In the genomic region with DNA sequence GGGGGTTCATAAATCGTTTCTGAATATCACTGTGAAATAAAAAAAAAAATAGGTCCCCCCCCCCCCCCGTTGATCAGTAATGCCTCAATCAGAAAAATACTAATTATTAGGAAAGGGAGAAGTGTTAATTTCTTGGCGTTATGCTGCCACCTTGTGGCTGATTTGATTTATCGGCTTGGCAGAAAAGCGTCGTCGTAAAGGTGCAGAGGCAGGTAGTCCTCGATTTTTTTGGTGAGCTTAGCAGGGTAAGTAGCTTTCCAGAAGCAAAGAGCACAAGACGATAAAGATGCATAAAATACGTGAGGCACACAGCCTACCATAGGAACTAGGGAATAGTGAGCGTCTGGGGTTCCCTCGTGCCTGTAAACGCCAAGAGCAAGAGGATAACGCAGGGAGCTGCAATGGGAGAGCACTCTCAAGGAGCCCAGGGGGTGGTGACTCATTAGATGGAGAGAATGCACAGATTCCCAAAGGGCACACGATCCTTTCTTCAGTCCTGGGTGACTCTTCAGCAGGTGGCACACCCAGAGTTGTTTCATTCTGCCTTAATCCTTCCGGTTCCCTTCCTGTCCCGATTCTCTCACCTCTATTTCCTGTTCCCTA, we compare ENCODE assay signal across 8 mouse cellular contexts. TPM values are rescaled to one million over a fixed set of nuclear protein-coding genes. Genes with fewer than 3 reads are reported as not detected.
DNase-seq lines count a peak whose midpoint lies in the region; ATAC-seq and TF ChIP-seq lines count a peak whose summit lies in the region.
"Had no signal": no experiment of that assay in that cellular context is flagged by ENCODE, and none has a peak within 500 bp of the region (broad histone marks: within the 10 kb centered on the region; RNA-seq: fewer than 3 reads in every experiment).

No protein-coding gene starts in this region.

- ATAC-seq in heart, embryonic 16.5 days (replicated peaks; ENCODE audit: extremely low read depth, insufficient read depth, low FRiP score): no peak
- no peak for ATAC-seq in lung, embryonic 15.5 days (ENCODE audit: borderline replicate concordance, extremely low read depth, low FRiP score, low TSS enrichment)

- no peaks in the 10 kb centered on the region for H3K27me3 ChIP-seq in CH12.LX (replicated peaks)
- 0 out of 2 replicates have a peak, but pooled peaks cover 2% of the 10 kb centered on the region for H3K27me3 ChIP-seq in heart, embryonic 16.5 days (ENCODE audit: control insufficient read depth, insufficient read depth, low read length)
- peaks cover 8% of the 10 kb centered on the region; the same call in 1 of the 2 replicates for H3K27me3 ChIP-seq in lung, embryonic 15.5 days

- 12% methylated on average over 17 of the region's 17 CpGs for WGBS in heart, embryonic 16.5 days
- WGBS in lung, embryonic 15.5 days: 13% methylated on average over 17 of the region's 17 CpGs

- in situ Hi-C loops in CH12.LX (cut with MboI; ENCODE audit: low pct_ligation_motif_present, low pct_unique_long_range_greater_than_20kb, low sequenced_read_pairs): no loop called here

- peak overlapping the region; percentile 67 for H3K4me2 ChIP-seq in CH12.LX (ENCODE audit: insufficient read depth, low read depth, poor library complexity, severe bottlenecking)
- peak overlapping the region; percentile 54 for H3K4me2 ChIP-seq in heart, embryonic 16.5 days (ENCODE audit: low read depth, low read length)
- peak overlapping the region; percentile 35 for H3K4me2 ChIP-seq in lung, embryonic 15.5 days

- H3K4me3 ChIP-seq in CH12.LX (replicated peaks in 1 of 3; ENCODE audit: low read depth in 2 of 3, low read length in 2 of 3, poor library complexity in 1 of 3): no peak overlapping the region
- H3K4me3 ChIP-seq in cortical plate, adult 2 months (ENCODE audit: insufficient read depth, low read length): peak overlapping the region; percentile 2; the same call in 1 of the 2 replicates
- peak overlapping the region; percentile 23; the same call in 1 of the 2 replicates for H3K4me3 ChIP-seq in heart, embryonic 16.5 days (ENCODE audit: low read length)
- no peak overlapping the region for H3K4me3 ChIP-seq in lung, embryonic 15.5 days

- H3K36me3 ChIP-seq in CH12.LX (replicated peaks in 1 of 2; ENCODE audit: control insufficient read depth in 1 of 2, insufficient read depth in 1 of 2, low read length in 1 of 2): peaks cover 0 to 2% of the 10 kb centered on the region in 2 experiments
- no peaks in the 10 kb centered on the region for H3K36me3 ChIP-seq in heart, embryonic 16.5 days (ENCODE audit: control insufficient read depth, insufficient read depth)
- no peaks in the 10 kb centered on the region for H3K36me3 ChIP-seq in lung, embryonic 15.5 days

- H3K4me1 ChIP-seq in CH12.LX (ENCODE audit: control insufficient read depth in 1 of 2, insufficient read depth in 2 of 2): peaks cover 2 to 3% of the 10 kb centered on the region in 2 experiments; a peak in 1 of 4 replicates
- H3K4me1 ChIP-seq in cortical plate, adult 2 months (ENCODE audit: control insufficient read depth, insufficient read depth, low read length): no peaks in the 10 kb centered on the region
- no peaks in the 10 kb centered on the region for H3K4me1 ChIP-seq in heart, embryonic 16.5 days (ENCODE audit: control insufficient read depth, insufficient read depth, low read length)
- no peaks in the 10 kb centered on the region for H3K4me1 ChIP-seq in lung, embryonic 15.5 days

- no peaks in the 10 kb centered on the region for H3K79me2 ChIP-seq in CH12.LX (replicated peaks; ENCODE audit: control insufficient read depth, extremely low read depth, insufficient read depth, poor library complexity, severe bottlenecking)

- no peaks in the 10 kb centered on the region for H3K9me3 ChIP-seq in CH12.LX (replicated peaks; ENCODE audit: low read length)
- no peaks in the 10 kb centered on the region for H3K9me3 ChIP-seq in heart, embryonic 16.5 days (replicated peaks; ENCODE audit: control insufficient read depth, low read length)
- no peaks in the 10 kb centered on the region for H3K9me3 ChIP-seq in lung, embryonic 15.5 days

- H3K27ac ChIP-seq in CH12.LX (ENCODE audit: insufficient read depth, low read depth): no peak overlapping the region
- H3K27ac ChIP-seq in cortical plate, adult 2 months (ENCODE audit: insufficient read depth, low read length): no peak overlapping the region
- no peak overlapping the region for H3K27ac ChIP-seq in heart, embryonic 16.5 days (ENCODE audit: low read length)
- H3K27ac ChIP-seq in lung, embryonic 15.5 days: no peak overlapping the region

- TF ChIP-seq RAD21 in CH12.LX (IDR thresholded peaks at IDR 0.05; ENCODE audit: low read depth, low read length): peak; percentile 91

- no peak overlapping the region for H3K9ac ChIP-seq in CH12.LX (ENCODE audit: insufficient read depth, low read depth)
- no peak overlapping the region for H3K9ac ChIP-seq in heart, embryonic 16.5 days (ENCODE audit: low read length)
- H3K9ac ChIP-seq in lung, embryonic 15.5 days: no peak overlapping the region

- dilution Hi-C loops in CH12.LX (cut with MboI; ENCODE audit: extremely low pct_ligation_motif_present, extremely low pct_unique_long_range_greater_than_20kb, low sequenced_read_pairs): no loop called here

- DNase-seq in CH12.LX (ENCODE audit: extremely low read depth) (peak; percentile 76), ZHBTc4 (ENCODE audit: low read depth, low spot score) (peak; percentile 63)
- DNase-seq in kidney, postnatal 4 days: peak; percentile 61 to 67
- peak; percentile 25 for DNase-seq in retina, adult 2 months (ENCODE audit: low read depth, low spot score)

- TF ChIP-seq EP300 in CH12.LX (IDR thresholded peaks at IDR 0.05; ENCODE audit: low read length): no peak

- TF ChIP-seq CTCF in CH12.LX (conservative IDR thresholded peaks at IDR 0.05 in 1 of 2, IDR thresholded peaks at IDR 0.05 in 1 of 2; ENCODE audit: low read depth in 2 of 2, low read length in 2 of 2): peak; percentile 57 to 93
- TF ChIP-seq CTCF in cortical plate, adult 2 months (IDR thresholded peaks at IDR 0.05; ENCODE audit: extremely low read depth, insufficient read depth, low read length): peak; percentile 76

- no peak for TF ChIP-seq POLR2A in CH12.LX (IDR thresholded peaks at IDR 0.05; ENCODE audit: low read depth, low read length)
- TF ChIP-seq POLR2A in cortical plate, adult 2 months (IDR thresholded peaks at IDR 0.05; ENCODE audit: extremely low read depth, insufficient read depth, low read length): no peak

TF ChIP-seq in CH12.LX, 34 proteins besides CTCF, POLR2A, EP300 and RAD21:
- 0 out of 2 replicates have a peak, but pooled peaks have one; percentile 25 for TF ChIP-seq NELFE (IDR thresholded peaks at IDR 0.05; ENCODE audit: low read depth, low read length)
- peak; percentile 35 for TF ChIP-seq ZNF384 (IDR thresholded peaks at IDR 0.05; ENCODE audit: low read depth, low read length)
- TF ChIP-seq SMC3 (IDR thresholded peaks at IDR 0.05; ENCODE audit: low read depth, low read length): peak; percentile 96
- TF ChIP-seq UBTF (IDR thresholded peaks at IDR 0.05; ENCODE audit: low read depth, low read length): no peak
- TF ChIP-seq ZC3H11A (IDR thresholded peaks at IDR 0.05; ENCODE audit: low read depth, low read length): peak; percentile 88
- TF ChIP-seq IRF4 (IDR thresholded peaks at IDR 0.05; ENCODE audit: low read depth, low read length): peak; percentile 7; the same call in 1 of the 2 replicates
- no peak for TF ChIP-seq MAX (IDR thresholded peaks at IDR 0.05; ENCODE audit: low read length)
TF ChIP-seq in CH12.LX: peak in this region for 5.

RNA-seq across cellular contexts. Expression of a gene that starts 3.8 kb away (rescaled TPM):
- total RNA-seq in CH12.LX (2012; rRNA removed) (not detected in 2 replicates), CH12.LX (2014; rRNA removed) (not detected in 2 replicates)
- not detected in 2 replicates for polyA plus RNA-seq in CH12.LX (2012; ENCODE audit: insufficient read length, low read depth)
- polyA plus RNA-seq in cortical plate, adult 2 months (2012; rRNA removed): 0.33 TPM in 1 of 2 replicates, not detected in the other
- polyA plus RNA-seq in heart, embryonic 16.5 days (2015; fragmentation: Nextera tagmentation; extraction: Ambion mirVana): not detected in 2 replicates
- polyA plus RNA-seq in lung, embryonic 15.5 days (2015; fragmentation: Nextera tagmentation; extraction: Ambion mirVana): not detected in 2 replicates
- total RNA-seq: layer of hippocampus, adult 18-20 months had no signal

RNA-seq across cellular contexts. Expression of a gene that starts 49.9 kb away (rescaled TPM):
- 15.1 and 20.4 TPM in 2 replicates for total RNA-seq in CH12.LX (2012; rRNA removed)
- total RNA-seq in CH12.LX (2014; rRNA removed): 19.4 and 19.9 TPM in 2 replicates
- 16.6 and 18.6 TPM in 2 replicates for polyA plus RNA-seq in CH12.LX (2012; ENCODE audit: insufficient read length, low read depth)
- polyA plus RNA-seq in cortical plate, adult 2 months (2012; rRNA removed): 17.4 and 17.7 TPM in 2 replicates
- 19.4 and 20.5 TPM in 2 replicates for polyA plus RNA-seq in heart, embryonic 16.5 days (2015; fragmentation: Nextera tagmentation; extraction: Ambion mirVana)
- 25.6 and 26.9 TPM in 2 replicates for polyA plus RNA-seq in lung, embryonic 15.5 days (2015; fragmentation: Nextera tagmentation; extraction: Ambion mirVana)

RNA-seq across cellular contexts. Expression of a gene that starts 50.1 kb away (rescaled TPM):
- total RNA-seq in CH12.LX (2012; rRNA removed): 122 and 209 TPM in 2 replicates
- total RNA-seq in CH12.LX (2014; rRNA removed): 129 and 149 TPM in 2 replicates
- polyA plus RNA-seq in CH12.LX (2012; ENCODE audit: insufficient read length, low read depth): 206 and 241 TPM in 2 replicates
- polyA plus RNA-seq in cortical plate, adult 2 months (2012; rRNA removed): 40.3 and 41.8 TPM in 2 replicates
- polyA plus RNA-seq in heart, embryonic 16.5 days (2015; fragmentation: Nextera tagmentation; extraction: Ambion mirVana): 86.6 and 96.2 TPM in 2 replicates
- 109 and 111 TPM in 2 replicates for polyA plus RNA-seq in lung, embryonic 15.5 days (2015; fragmentation: Nextera tagmentation; extraction: Ambion mirVana)

Comparison
In these comparisons a context has a peak if more than half of its experiments do, and no peak if none do; other contexts are left out.
1. DNase-seq: peak in every context shown above with its lines; median percentile 76 in CH12.LX; 64 in kidney, postnatal 4 days; 63 in ZHBTc4; 25 in retina, adult 2 months.
2. H3K4me3 ChIP-seq: peak in cortical plate, adult 2 months (single experiment) and heart, embryonic 16.5 days (single experiment); none in CH12.LX (0 of 3) and lung, embryonic 15.5 days (single experiment).
3. Peak in every context shown above with its lines, with median percentiles within 50 percentile points of each other: H3K4me2 ChIP-seq.